Mouse (Mus musculus): ENCODE measurements at regions not wholly inside any gene's neighbourhood (a gene's known extent, or its start where the extent isn't known, plus 50 kb on each side); places are given as distances from the start of the nearest gene placed in this dataset.
"Not testable (repeated sequence)": the region's sequence is repeated elsewhere in the genome, so short reads cannot be mapped to it uniquely, and the experiment has no call there.

- no peak for DNase-seq (ENCODE audit: low spot score in 2 of 2)
- intact Hi-C loops (cut with DNase I): no loop called here
These were observed 620.6 kb upstream of the Pom121l12 start for GRCm38 (mm10) chr11:13978524-13978923.

GRCm38 (mm10) chr11:14016637-14017036, 582.4 kb upstream of the Pom121l12 start:
- DNase-seq (ENCODE audit: low spot score in 2 of 2): peak in 1 of 2 experiments; percentile 2
- intact Hi-C loops (cut with DNase I): no loop called here

GRCm38 (mm10) chr11:14031412-14032122, 567.5 kb upstream of the Pom121l12 start:
- DNase-seq (ENCODE audit: low spot score in 2 of 2): no peak
- intact Hi-C loops (cut with DNase I): no loop called here

- intact Hi-C loops (cut with DNase I); DNase-seq (ENCODE audit: low spot score in 2 of 2): not testable (repeated sequence)
These were observed 566.6 kb upstream of the Pom121l12 start for GRCm38 (mm10) chr11:14032498-14032897.

- peak in 1 of 2 experiments; percentile 2 for DNase-seq (ENCODE audit: low spot score in 2 of 2)
- intact Hi-C loops (cut with DNase I): no loop called here
These were observed 540.0 kb upstream of the Pom121l12 start for GRCm38 (mm10) chr11:14059118-14059517.

- DNase-seq (ENCODE audit: low spot score in 2 of 2): no peak
- intact Hi-C loops (cut with DNase I): no loop called here
These were observed 527.0 kb upstream of the Pom121l12 start for GRCm38 (mm10) chr11:14072104-14072503.

GRCm38 (mm10) chr11:14072570-14072969, 526.5 kb upstream of the Pom121l12 start:
- intact Hi-C loops (cut with DNase I): no loop called here
- DNase-seq (ENCODE audit: low spot score in 2 of 2): no peak
